Mouse (Mus musculus) adrenal gland, postnatal 36 days (tissue): ENCODE measurements around the gene Epp13. TPM values are rescaled to one million over a fixed set of nuclear protein-coding genes. Genes with fewer than 3 reads are reported as not detected.
"Not testable (repeated sequence)": the region's sequence is repeated elsewhere in the genome, so short reads cannot be mapped to it uniquely, and the experiment has no call there.

Experiments
- DNase-seq, 2 experiments: peaks; one replicate each; pipeline ENCODE4 v3.0.0; 2021; ENCODE audit warnings: mixed read lengths in 1 of 2
- long read RNA-seq, 2 experiments: library from polyadenylated mRNA; stranded (forward); transcript quantifications; one replicate each; pipeline ENCODE4 v2.0.0; 2021; ENCODE audit warnings: borderline sequencing depth in 2 of 2
- total RNA-seq, 2 experiments: library from RNA; stranded (reverse); gene quantifications; 2 replicates each; pipeline ENCODE4 v1.2.3; 2021

Gene Epp13
- not detected for total RNA-seq
- long read RNA-seq, experiment 1: 0 reads
- long read RNA-seq, experiment 2: 0 reads

DNA sequence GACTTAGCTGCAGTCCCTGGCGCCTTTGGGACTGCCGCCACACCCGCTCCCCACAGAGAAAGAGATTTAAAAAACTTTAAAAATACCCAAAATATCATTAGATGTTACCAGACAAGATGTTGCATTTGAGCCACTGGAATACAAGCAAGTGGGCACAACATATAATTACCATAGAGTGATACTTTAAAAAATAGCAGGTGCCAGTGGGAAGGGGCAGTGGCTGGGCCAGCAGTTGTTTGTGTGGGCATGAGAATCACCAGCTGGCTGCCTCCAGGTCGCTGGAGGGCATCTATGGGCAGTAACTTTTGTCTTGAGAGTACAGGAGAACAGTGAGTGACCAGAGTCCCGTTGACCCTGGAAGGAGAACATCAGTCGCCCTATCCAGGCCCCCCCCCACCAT, at the start of gene Epp13:
Gene Epp13 (plus strand): TSS at position 301 of the 400 bp plus-strand sequence.
- DNase-seq: no peak

DNA sequence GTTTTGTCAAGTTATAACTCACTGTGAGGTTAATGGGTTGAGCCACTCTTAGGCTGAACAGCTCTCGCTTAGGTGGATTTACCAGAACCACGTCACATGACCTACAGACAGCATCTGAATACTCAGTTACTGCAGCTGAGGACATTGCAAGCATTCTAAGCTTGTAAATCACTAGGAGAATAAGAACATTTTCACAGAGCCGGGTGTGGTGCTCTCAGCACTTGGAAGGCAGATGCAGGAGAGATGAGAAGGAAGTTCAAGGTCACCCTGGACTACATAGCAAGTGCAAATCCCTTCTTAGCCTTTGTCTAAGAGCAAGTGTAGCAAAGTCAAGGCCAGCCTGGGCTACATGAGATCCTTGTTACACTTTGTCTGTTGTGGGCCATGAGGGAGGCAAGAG, 48.3 kb upstream of the Epp13 start:
- no peak for DNase-seq

DNA sequence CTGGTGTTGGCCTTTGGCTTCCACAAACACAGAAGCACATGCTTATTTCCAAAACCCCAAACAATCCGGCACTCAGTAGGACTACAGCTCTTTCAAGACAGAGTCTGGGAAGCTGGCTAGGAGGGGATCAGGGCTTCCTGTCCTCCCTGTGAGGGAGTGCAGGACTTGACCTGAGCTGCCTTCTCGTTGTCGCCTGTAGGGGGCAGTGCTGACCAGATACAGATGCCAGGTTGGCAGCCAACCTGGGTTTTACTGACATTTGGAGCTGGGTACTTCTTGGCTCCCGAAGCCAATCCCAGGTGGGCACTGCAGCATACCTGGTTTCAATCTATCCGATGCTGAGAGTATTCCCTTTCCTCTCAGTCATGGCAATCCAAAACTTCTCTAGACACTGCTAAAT, 39.4 kb upstream of the Epp13 start:
- peak; percentile 57 to 66 for DNase-seq

DNA sequence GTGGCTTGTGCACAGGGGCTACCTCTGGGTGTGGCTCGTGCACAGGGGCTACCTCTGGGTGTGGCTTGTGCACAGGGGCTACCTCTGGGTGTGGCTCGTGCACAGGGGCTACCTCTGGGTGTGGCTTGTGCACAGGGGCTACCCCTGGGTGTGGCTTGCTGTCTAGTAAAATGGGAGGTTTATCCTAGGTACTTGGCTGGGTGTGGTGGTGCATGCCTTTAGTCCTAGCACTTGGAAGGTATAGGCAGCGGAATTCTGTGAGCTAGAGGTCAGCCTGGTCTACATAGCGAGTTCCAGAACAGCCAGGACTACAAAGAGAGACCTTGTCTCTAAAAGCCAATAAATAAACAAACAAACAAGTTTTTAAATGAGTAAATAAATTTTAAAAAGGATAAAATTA, 37.8 kb upstream of the Epp13 start:
- DNase-seq: not testable (repeated sequence)

DNA sequence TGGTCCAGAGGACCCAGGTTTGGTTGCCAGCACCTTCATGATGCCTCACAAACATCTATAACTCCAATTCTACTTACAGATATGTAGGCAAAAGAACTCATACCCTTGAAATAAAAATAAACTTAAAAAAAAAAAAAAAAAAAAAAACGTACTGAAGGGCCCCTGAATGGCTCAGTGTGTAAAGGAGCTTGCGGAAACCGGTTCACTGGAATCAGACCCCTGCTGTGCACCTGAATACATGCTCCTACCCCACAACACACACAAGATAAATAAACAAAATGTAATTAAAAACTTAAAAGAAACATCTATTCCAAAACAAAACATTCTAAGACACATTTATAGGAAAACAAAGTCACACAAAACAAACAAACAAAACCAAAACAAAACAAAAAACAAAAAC, 32.4 kb upstream of the Epp13 start:
- DNase-seq: no peak

DNA sequence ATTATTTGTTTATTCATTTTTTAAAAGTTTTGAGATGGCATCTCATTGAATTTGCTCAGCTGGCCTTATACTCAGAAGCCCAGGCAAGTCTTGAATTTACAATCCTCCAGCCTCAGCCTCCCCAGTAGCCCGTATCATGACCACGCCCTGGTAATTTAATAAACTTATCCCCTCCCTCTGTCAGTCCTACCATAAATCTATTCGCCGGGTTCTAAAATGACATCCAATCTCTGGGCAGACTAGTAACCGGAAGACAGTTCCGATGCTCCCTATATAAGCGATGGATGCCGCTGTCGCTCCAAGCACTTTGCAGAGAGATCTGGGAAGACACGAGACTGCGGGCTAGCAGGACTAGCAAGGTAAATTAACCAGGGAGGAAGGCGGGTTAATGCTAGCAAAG, 30.5 kb upstream of the Epp13 start, which contains the start of gene Zscan5b:
Gene Zscan5b (plus strand): TSS at position 301 of the 400 bp plus-strand sequence.
- no peak for DNase-seq

DNA sequence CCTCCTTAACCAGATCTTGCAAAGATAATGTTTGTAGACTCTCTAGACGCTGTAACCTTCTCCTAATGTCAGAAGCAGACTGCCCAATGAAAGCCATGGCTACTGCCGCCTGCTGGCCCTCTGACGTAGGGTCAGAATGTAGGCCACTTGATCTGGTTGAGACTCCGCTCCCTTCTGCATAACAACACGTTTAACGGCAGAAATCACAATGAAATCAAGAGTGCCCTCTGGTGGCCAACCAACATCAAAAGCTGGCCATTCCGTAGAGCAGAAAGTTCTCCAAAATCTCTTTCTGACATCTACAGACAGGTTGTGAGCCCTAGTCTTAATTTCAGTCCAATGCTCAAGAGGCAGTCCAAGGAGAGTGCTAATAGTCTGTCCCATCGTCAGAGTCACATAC, 24.0 kb upstream of the Epp13 start:
- peak; percentile 10 to 47 for DNase-seq

DNA sequence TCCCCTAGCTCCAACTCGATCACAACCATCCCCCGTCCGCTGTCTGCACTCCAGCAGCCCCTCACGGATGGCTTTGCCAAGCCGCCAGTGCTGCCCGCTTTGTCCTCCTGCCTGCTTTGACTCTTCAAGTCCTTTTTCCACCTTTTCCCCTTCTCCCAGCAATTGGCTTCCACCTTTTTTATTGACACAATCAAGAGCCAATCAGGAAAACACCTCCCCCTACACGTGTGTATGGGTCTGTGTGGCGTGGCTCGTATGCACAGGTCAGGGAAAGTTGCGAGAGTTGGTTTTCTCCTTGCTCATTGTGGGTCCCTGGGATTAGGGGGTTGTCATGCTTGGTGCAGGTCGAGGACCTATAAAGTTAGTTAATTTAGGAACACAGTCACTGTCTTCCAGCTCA, 12.7 kb upstream of the Epp13 start:
- no peak for DNase-seq

DNA sequence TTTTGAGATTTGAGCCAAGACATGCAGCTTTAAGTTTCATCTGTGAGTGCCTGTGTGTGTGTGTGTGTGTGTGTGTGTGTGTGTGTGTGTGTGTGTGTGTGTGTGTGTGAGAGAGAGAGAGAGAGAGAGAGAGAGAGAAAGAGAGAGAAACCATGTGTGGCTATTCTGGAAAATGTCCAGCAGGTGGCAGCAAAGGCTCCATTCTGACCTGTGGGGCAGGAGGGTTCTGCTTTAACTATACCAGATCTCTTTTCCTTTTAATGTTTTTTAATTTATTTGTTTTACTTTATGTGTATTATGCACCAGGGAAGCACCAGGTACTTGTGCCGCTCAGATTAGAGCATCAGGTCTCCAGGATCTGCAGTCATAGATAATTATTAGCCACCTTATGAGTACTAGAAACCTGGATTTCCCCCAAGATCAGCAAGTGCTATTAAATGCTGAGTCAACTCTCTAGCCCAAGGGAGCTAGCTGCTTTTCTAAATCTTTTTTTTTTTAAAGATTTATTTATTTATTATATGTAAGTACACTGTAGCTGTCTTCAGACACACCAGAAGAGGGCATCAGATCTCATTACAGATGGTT, 11.6 kb upstream of the Epp13 start:
- peak; percentile 40 to 65 for DNase-seq

DNA sequence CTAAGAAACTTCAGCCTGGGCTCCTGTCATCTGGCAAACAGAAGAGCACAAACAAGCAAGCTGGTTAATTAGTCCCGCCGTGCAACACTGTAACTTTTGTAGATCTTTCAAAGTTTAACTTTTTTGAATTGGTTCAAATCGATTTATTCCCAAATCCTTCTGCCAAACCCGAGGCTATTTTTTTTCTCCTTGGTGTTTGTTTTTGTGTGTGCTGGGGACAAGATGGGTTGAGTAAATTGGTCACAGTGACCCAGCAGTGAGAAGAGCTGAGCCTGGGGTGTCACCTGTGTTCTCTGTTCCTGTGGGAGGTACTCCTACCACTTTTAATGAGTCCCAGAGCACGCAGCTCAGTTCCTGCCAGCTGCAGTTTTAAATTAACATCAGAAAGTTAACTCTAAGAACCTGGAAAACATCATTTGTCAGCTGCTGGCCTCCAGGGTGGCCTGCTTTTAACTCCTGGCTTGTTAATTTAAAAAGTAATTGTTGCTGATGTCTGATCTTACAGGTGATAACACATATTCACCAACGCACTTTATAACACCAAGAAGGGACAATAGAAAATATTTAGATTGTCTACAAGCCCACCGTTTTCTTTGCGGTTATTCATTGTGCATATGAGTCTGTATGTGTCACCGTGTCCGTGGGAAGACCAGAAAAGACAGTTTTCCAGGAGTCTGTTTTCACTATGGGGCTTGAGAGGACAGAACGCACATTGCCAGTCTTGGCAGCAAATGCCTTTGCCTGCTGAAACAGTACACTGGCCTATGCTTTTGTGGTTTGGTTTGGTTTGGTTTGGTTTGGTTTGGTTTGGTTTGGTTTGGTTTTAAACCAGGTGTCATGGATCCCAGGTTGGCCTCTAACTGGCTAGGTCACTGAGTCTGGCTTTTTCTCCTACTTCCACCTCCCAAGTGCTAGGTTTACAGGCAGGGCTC, 7.9 kb upstream of the Epp13 start:
- no peak for DNase-seq

DNA sequence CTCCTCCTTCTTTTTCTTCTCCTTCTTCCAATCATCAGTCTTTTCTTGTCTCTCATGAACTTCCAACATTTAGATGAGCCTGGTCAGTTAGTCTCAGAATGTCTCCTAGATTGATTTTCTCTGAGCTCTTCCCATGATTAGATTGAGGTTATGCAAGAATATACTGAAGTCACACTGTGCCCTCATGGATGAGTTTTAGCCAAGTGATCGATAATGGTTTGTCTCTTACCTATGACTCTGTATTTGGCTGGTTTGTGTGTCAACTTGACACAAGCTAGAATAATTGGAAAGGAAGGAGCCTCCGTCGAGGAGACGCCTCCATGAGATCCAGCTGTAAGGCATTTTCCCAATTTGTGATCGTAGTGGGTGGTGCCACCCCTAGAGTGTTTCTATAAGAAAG, 1.9 kb downstream of the Epp13 start:
- DNase-seq: no peak

DNA sequence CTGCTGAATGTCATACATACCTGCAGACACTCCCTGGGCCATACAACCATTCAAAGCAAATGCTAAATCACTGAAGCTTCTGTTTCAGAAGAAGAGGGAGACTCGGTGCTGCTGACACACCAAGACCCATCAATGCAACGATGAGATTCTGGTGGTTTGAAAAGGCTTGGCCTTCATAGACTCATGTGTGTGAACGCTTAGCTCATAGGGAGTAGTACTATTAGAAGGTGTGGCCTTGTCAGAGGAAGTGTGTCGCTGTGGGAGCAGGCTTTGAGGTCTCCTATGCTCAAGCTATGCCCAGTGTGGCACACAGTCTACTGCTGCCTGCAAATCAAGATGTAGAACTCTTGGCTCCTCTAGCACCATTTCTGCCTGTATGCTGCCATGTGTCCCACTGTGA, 4.9 kb downstream of the Epp13 start:
- no peak for DNase-seq

DNA sequence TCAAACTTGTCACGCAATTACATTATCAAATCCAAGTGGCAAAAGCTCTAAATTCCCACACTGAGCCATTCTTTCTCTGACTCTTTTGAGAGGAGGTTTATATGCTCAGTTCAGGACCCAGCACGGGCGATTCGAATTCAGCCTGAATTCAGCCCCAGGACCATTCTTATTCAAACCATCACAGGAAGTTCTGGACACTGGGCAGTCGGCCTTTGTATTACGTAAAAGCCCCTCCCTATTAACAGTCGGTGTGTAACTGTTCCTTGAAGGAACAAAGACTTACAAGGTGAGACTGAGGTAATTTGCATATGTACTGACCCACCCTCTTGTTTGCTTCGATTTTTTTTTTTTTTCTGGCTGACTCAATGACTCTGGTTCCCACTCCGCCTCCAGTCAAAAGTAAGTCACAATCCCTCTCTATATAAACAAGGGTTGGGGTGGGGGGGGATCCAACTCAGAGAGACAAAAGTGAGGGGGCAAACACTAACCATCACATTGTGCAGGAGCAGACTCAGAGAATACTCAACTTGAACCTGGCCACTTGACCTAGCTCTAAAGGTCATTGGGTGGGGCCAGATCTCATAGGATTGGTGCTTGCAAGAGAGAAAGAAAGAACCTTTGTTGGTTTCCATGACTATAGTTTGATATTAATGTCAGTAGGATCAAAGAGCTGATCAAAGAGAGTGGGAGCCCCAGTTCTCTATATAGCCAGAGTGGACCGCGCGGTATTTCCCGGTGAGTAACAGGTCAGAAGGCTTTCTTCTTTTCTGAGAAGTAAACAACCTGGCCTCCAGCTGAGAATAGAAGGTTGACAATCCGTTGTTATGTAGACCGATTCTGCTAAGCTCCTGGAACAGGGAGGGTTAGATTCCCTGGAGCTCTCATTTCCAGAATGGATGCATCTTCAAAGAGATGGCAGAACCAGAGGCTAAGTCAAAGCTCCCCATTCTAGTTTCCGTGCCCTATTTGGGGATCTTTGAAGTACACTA, 6.0 kb downstream of the Epp13 start:
- DNase-seq: no peak

DNA sequence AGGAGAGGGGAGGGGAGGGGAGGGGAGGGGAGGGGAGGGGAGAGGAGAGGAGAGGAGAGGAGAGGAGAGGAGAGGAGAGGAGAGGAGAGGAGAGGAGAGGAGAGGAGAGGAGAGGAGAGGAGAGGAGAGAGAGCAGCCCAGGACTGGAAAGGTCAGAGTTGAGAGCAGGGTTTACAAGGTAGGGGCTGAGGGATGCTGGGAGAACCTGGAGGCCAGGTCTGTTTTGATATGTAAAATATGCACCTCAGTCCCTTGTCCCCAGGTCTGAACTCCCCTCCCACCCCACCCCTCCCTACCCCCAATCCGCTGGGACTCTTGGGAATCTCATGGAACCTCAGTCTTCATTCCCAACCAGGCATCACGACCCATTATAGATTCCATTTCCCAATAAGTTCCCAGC, 7.5 kb downstream of the Epp13 start:
- DNase-seq: not testable (repeated sequence)

DNA sequence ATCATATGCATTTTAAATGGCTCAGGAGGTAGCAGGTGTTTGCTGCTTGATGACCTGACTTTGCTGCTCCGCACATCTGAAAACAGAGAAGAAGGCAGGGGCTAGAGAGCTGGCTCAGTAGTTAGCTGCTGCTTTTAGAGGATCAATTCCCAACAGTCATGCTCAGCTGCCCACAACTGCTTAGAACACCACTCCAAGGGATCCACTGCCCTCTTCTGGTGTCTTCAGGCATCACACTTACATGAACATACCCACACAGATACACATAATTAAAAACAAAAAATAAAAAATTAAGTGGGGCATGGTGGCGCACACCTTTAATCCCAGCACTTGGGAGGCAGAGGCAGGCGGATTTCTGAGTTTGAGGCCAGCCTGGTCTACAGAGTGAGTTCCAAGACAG, 9.6 kb downstream of the Epp13 start:
- DNase-seq: no peak

DNA sequence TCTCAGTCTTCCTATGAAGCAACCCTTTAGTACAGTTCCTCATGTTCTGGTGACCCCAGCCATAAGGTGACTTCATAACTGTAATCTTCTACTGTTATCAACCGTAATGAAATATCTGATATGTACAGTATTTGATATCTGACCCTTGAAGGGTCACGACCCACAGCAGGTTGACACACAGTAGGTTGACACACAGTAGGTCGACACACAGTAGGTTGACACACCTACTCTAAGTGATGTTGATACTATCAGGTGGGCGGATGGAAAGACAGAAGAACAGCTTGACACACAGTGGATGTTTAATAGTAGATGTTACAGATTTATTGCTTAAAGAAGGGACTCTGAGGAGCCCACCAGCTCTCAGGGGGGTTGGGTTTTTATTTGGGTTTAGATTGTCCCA, 10.5 kb downstream of the Epp13 start:
- no peak for DNase-seq

DNA sequence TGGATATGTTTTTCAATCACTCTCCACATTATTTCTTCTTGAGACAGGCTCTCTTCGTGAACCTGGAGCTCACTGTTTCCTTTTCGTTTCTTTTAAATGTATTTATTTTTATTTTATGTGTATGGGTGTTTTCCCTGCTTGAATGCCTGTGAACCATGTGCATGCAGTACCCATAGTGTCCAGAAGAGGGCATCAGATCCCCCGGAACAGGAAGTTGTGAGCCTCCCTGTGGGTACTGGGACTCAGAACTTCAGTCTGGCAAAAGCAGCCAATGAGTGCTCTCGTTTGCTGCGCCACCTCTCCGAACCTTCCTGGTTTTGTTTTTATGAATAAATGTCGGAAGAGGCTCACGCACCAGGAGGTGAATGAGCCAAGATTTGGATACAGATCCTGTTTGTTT, 13.2 kb downstream of the Epp13 start:
- DNase-seq: peak; percentile 29 to 35

DNA sequence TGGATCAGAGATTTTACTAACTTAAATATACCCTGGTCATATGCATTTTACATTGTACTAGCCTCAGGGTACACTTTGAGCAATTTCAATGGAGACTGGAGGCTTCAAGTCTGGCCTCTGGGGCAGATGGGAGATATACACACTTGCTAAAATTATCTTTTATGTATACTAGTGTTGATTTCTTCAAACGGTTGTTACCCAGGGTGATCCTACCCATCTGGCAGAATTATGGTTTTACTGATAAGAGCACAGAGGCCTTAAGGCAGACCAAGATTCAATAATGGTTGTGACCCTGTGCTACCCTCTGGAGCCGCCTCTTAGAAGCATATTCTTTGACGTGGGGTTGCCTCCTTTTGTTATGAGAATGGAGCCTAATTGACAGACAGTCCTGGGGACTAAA, 25.4 kb downstream of the Epp13 start:
- DNase-seq: no peak

DNA sequence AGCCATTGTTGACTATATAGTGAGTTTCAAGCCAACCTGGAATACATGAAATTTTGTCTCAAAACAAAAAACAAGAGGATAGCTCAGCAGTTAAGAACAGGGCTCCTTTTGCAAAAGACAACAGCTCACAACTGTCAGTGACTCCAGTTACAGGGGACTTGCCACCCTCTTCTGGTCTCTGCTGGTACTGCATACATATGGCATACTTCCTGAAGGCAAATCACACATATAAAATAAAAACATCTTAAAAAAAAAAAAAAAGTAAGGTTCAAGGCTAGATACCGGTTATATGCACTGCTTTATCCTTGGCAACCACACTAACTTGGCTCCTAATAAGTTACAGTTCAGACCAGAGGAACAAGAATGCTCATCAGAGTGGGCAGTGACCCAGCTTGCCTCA, 30.2 kb downstream of the Epp13 start:
- DNase-seq: peak; percentile 67 to 82

DNA sequence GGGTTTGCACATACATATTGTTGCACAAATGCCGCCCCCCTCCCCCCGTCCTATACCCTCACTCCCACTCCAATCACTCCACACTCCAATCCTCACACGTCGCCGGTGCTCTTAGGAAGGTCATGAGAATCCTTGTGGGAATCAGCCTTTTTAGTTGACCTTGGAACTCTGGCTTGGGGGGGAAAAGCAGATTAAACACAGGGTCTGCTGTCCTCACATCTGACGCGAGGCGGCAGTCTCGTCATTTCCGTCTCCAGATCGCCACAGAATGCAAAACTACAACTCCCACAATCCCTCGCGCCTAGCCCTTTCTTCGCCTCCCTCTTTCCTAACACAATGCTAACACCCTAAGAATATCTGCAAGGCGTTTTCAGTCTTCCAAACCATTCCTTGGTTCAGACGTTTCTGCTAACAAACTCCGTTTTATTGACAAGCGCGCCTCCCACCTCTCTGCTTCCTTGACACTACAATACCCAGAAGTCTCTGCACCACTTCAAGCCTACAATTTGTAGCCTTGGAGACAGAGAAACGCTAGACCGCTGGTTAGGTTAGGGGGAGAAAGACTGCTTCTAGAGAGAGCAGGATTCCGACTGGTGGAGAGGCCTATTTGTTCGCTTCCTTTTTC, 31.1 kb downstream of the Epp13 start:
- DNase-seq: peak; percentile 71 to 85

DNA sequence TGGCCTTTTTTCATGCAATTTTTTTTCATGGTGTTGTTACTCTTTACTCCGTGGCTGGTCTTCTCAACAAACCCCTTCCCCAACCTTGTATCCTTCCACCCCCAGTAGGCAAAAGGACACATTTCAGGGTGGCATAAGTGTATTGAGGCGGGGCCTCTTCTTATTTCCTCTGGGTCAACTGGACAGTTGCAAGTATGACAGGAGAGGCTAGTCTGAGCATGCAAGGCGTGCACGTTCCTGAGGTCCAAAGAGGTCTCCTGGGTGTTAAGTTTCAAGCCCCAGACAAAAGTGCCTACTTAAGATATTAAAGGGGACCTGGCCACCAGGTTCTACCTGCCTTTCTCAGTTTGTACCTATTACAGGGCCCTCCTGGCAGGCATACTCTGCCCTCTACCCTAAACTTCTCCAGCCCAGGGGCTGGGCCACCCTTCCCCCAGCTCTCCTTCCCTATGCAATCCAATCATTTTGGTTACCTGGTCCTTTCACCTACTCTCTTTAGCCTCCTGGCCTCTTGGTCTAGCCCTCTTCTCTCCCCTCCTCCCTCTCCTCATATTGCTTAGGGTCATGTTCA, 32.0 kb downstream of the Epp13 start:
- DNase-seq: no peak

DNA sequence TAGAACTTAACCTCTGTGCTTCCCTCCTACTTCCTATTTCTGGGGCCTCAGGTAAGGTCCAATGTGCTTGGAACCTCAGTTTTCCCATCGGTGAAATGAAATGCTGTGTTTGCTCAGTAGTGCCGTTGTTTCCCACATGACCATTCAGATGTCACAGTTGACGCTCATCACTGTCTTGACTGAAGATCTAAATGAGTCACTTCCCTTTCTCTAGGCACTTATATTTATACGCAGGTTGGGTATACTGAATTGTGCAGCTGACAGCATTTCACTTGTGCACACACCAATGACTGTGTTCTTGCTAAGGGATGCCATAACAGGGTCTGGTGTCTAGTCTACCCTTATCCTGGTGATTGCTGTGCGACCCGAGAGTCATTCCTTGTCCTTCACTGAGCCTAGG, 32.9 kb downstream of the Epp13 start:
- no peak for DNase-seq
